Mouse (Mus musculus): Measurements from ENCODE around the gene Znhit1. TPM values are rescaled to one million over a fixed set of nuclear protein-coding genes. Genes with fewer than 3 reads are reported as not detected.

The Znhit1 gene
- polyA plus RNA-seq, 1 experiment = 32.4 TPM

GRCm38 (mm10) chr5:136965210-136965609, 22.6 kb downstream of the Znhit1 start:
- Histone ChIP-seq H3K27me3 (ENCODE audit: control insufficient read depth, insufficient read depth, low read length) (no peaks in the 10 kb centered on the region), H3K36me3 (ENCODE audit: control insufficient read depth, insufficient read depth, low read length) (peaks cover 23% of the 10 kb centered on the region), H3K27ac (ENCODE audit: insufficient read depth, low read length) (no peak overlapping the region), H3K4me3 (ENCODE audit: extremely low read depth, insufficient read depth, insufficient read length) (no peak overlapping the region), H3K4me1 (ENCODE audit: control insufficient read depth, insufficient read depth, insufficient read length) (peaks cover 3% of the 10 kb centered on the region; the same call in 1 of the 2 replicates)
- DNase-seq (ENCODE audit: low read depth in 1 of 2, low spot score in 2 of 2) = no peak
- TF ChIP-seq POLR2A (IDR thresholded peaks at IDR 0.05; ENCODE audit: low read depth, low read length) (no peak), CTCF (IDR thresholded peaks at IDR 0.05; ENCODE audit: extremely low read depth, insufficient read depth, insufficient read length, insufficient replicate concordance) (no peak)
- WGBS = 81% methylated on average over 9 of the region's 9 CpGs

- peaks cover 23% of the 10 kb centered on the region for H3K36me3 ChIP-seq (ENCODE audit: control insufficient read depth, insufficient read depth, low read length)
- DNase-seq (ENCODE audit: low read depth in 1 of 2, low spot score in 2 of 2) = no peak
- TF ChIP-seq POLR2A (IDR thresholded peaks at IDR 0.05; ENCODE audit: low read depth, low read length) (no peak), CTCF (IDR thresholded peaks at IDR 0.05; ENCODE audit: extremely low read depth, insufficient read depth, insufficient read length, insufficient replicate concordance) (no peak)
Measured at GRCm38 (mm10) chr5:136962966-136963540, 24.8 kb downstream of the Znhit1 start.

GRCm38 (mm10) chr5:136962501-136962900, 25.3 kb downstream of the Znhit1 start:
- WGBS = under 1% methylated on average over 10 of the region's 10 CpGs
- no peaks in the 10 kb centered on the region for H3K27me3 ChIP-seq (ENCODE audit: control insufficient read depth, insufficient read depth, low read length)
- H3K27ac ChIP-seq (ENCODE audit: insufficient read depth, low read length) = peak overlapping the region; percentile 91
- H3K4me1 ChIP-seq (ENCODE audit: control insufficient read depth, insufficient read depth, insufficient read length) = peaks cover 3% of the 10 kb centered on the region; the same call in 1 of the 2 replicates
- H3K4me3 ChIP-seq (ENCODE audit: extremely low read depth, insufficient read depth, insufficient read length) = peak overlapping the region; percentile 86
- peak; percentile 56 to 79 for DNase-seq (ENCODE audit: low read depth in 1 of 2, low spot score in 2 of 2)
- no peak for TF ChIP-seq POLR2A (IDR thresholded peaks at IDR 0.05; ENCODE audit: low read depth, low read length)
- peak; percentile 91; the same call in 1 of the 2 replicates for TF ChIP-seq CTCF (IDR thresholded peaks at IDR 0.05; ENCODE audit: extremely low read depth, insufficient read depth, insufficient read length, insufficient replicate concordance)
- H3K36me3 ChIP-seq (ENCODE audit: control insufficient read depth, insufficient read depth, low read length) = peaks cover 23% of the 10 kb centered on the region

More at GRCm38 (mm10) chr5:136962966-136963540, 24.8 kb downstream of the Znhit1 start:
- H3K4me1 ChIP-seq (ENCODE audit: control insufficient read depth, insufficient read depth, insufficient read length) = peaks cover 3% of the 10 kb centered on the region; the same call in 1 of the 2 replicates
- no peak overlapping the region for H3K4me3 ChIP-seq (ENCODE audit: extremely low read depth, insufficient read depth, insufficient read length)
- H3K27ac ChIP-seq (ENCODE audit: insufficient read depth, low read length) = no peak overlapping the region
- 76% methylated on average over 8 of the region's 8 CpGs for WGBS
- no peaks in the 10 kb centered on the region for H3K27me3 ChIP-seq (ENCODE audit: control insufficient read depth, insufficient read depth, low read length)

- TF ChIP-seq POLR2A (IDR thresholded peaks at IDR 0.05; ENCODE audit: low read depth, low read length) = peak; percentile 54; the same call in 1 of the 2 replicates
- TF ChIP-seq CTCF (IDR thresholded peaks at IDR 0.05; ENCODE audit: extremely low read depth, insufficient read depth, insufficient read length, insufficient replicate concordance) = no peak
- Histone ChIP-seq H3K27me3 (ENCODE audit: control insufficient read depth, insufficient read depth, low read length) (no peaks in the 10 kb centered on the region), H3K27ac (ENCODE audit: insufficient read depth, low read length) (peak overlapping the region; percentile 91), H3K36me3 (ENCODE audit: control insufficient read depth, insufficient read depth, low read length) (peaks cover 23% of the 10 kb centered on the region), H3K4me1 (ENCODE audit: control insufficient read depth, insufficient read depth, insufficient read length) (peaks cover 3% of the 10 kb centered on the region; the same call in 1 of the 2 replicates), H3K4me3 (ENCODE audit: extremely low read depth, insufficient read depth, insufficient read length) (peak overlapping the region; percentile 86)
- 2% methylated on average over 20 of the region's 20 CpGs for WGBS
- peak; percentile 74 to 86 for DNase-seq (ENCODE audit: low read depth in 1 of 2, low spot score in 2 of 2)
Measured at GRCm38 (mm10) chr5:136961983-136962461, 25.8 kb downstream of the Znhit1 start.

GRCm38 (mm10) chr5:136961334-136961982, 26.4 kb downstream of the Znhit1 start:
- no peaks in the 10 kb centered on the region for H3K27me3 ChIP-seq (ENCODE audit: control insufficient read depth, insufficient read depth, low read length)
- 36% methylated on average over 5 of the region's 5 CpGs for WGBS
- no peak for TF ChIP-seq CTCF (IDR thresholded peaks at IDR 0.05; ENCODE audit: extremely low read depth, insufficient read depth, insufficient read length, insufficient replicate concordance)
- no peak for TF ChIP-seq POLR2A (IDR thresholded peaks at IDR 0.05; ENCODE audit: low read depth, low read length)
- no peak for DNase-seq (ENCODE audit: low read depth in 1 of 2, low spot score in 2 of 2)
- H3K36me3 ChIP-seq (ENCODE audit: control insufficient read depth, insufficient read depth, low read length) = peaks cover 23% of the 10 kb centered on the region
- H3K4me3 ChIP-seq (ENCODE audit: extremely low read depth, insufficient read depth, insufficient read length) = peak overlapping the region; percentile 86
- H3K27ac ChIP-seq (ENCODE audit: insufficient read depth, low read length) = no peak overlapping the region
- H3K4me1 ChIP-seq (ENCODE audit: control insufficient read depth, insufficient read depth, insufficient read length) = peaks cover 3% of the 10 kb centered on the region; the same call in 1 of the 2 replicates

- H3K27ac ChIP-seq (ENCODE audit: insufficient read depth, low read length) = no peak overlapping the region
- H3K4me1 ChIP-seq (ENCODE audit: control insufficient read depth, insufficient read depth, insufficient read length) = peaks cover 3% of the 10 kb centered on the region; the same call in 1 of the 2 replicates
- no peak for DNase-seq (ENCODE audit: low read depth in 1 of 2, low spot score in 2 of 2)
- 93% methylated on average over 6 of the region's 6 CpGs for WGBS
- TF ChIP-seq POLR2A (IDR thresholded peaks at IDR 0.05; ENCODE audit: low read depth, low read length) = no peak
- no peak for TF ChIP-seq CTCF (IDR thresholded peaks at IDR 0.05; ENCODE audit: extremely low read depth, insufficient read depth, insufficient read length, insufficient replicate concordance)
- H3K4me3 ChIP-seq (ENCODE audit: extremely low read depth, insufficient read depth, insufficient read length) = no peak overlapping the region
- peaks cover 11% of the 10 kb centered on the region; the same call in 1 of the 2 replicates for H3K36me3 ChIP-seq (ENCODE audit: control insufficient read depth, insufficient read depth, low read length)
- no peaks in the 10 kb centered on the region for H3K27me3 ChIP-seq (ENCODE audit: control insufficient read depth, insufficient read depth, low read length)
Measured at GRCm38 (mm10) chr5:136960053-136960452, 27.8 kb downstream of the Znhit1 start.
